Mouse (Mus musculus): ENCODE measurements around the gene Inppl1. TPM values are rescaled to one million over a fixed set of nuclear protein-coding genes. Genes with fewer than 3 reads are reported as not detected.

The Inppl1 gene
- polyA plus RNA-seq (2014; fragmentation: Illumina TruSeq; extraction: RNeasy Lipid Tissue Mini Kit (QIAGEN cat#74804); ENCODE audit: low read depth, low replicate concordance) = 37.8 TPM

DNA sequence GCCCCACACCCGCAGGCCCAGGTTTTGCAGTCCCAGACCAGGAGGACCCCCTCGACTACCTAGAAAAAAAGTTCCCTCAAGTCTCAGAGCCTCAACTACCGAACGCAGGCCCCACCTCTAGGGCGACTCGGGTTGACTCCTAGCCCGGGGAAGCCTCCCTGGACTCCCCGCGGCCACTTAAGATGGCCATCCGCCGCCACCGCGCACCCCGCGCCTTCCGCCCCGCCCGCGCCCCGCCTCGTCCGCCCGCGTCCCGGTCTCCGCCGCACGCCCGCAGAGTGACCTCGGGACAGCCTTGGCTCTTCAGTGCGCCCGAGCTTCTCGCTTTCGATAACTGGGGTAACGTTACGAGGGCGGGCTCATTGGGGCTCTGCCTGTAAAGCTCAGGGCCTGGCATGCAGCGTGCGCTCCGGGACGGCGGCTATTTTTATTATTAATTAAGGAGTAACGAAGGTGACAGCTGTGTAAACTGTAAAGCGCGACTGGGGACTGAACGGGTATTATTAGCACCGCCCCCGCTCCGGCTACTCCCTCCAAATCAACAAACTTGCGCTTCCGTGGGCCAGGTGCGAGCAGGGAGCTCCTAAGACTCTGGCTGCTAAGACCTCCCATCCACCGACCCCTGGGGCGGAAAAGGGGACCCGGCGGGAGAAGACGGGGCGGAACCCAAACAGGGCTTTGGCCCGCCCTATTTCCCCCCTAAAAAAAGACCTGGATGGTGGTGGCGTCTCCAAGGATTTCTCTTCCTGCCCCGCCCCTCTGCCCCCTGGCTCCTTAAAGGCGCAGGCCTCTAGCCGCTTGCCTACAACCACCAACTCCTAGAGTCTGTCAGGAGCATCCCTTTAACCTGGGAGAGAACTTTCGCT lies at the start of gene Inppl1:
TSS of gene Inppl1 (minus strand) at position 624 of the 866 bp plus-strand sequence.

DNA sequence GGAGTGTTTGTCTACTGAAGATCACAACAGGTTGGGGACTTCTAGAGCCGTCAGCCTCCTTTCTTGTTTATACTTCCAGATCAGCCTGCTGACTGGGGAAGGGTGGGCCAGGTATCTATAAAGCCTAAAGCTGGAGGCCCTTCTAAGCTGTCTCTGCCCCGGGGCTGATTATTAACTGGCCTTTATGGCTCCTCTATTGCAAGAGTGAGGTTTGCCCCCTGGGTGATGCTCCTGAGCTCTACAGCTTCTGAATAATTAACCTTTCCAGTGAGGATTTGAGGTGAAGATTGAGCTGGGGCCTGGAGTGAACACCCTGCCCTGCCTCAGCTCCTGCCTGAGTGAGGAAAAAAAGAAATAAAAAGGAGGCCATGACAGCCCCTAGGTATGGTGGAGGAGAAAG lies 32.6 kb upstream of the Inppl1 start, which contains the start of gene Folr1:
TSS of gene Folr1 (minus strand) at position 160 of the 400 bp plus-strand sequence.

DNA sequence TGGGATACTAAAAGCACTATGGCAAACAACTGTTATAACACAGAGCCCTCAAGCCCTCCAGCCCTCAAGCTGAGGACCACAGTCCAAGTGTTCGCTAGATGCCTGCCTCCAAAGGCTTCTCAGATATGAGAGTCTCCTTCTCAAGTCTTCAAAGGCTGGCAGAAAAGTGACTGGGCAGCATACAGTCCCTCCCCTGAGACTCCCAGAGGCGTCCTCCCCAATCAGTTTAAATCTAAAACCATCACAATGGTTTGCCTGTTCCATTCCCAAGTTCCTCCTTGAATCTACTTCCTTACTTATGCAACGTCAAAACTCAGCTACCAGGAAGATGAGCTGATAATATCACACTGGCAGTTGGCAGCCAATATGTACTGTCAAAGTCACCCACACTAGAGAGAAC lies 25.4 kb upstream of the Inppl1 start, which contains the start of gene Anapc15:
TSS of gene Anapc15 (plus strand) at position 301 of the 400 bp plus-strand sequence.

DNA sequence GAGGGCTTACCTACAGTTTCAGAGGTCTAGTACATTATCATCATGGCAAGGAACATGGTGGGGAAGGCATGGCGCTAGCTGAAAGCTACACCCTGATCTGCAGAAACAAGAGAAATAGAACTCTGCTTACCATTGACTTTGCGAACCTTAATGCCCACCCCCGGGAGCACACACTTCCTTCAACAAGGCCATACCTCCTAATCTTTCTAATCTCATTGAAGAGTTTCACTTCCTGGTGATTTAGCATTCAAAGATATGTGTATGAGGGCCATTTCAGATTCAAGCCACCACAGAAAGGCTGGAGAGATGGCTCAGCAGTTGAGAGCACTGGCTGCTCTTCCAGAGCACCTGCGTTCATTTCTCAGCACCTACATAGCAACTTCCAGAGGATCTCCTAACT lies 19.1 kb upstream of the Inppl1 start, which contains the start of gene Folr2:
TSS of gene Folr2 (minus strand) at position 101 of the 400 bp plus-strand sequence.

DNA sequence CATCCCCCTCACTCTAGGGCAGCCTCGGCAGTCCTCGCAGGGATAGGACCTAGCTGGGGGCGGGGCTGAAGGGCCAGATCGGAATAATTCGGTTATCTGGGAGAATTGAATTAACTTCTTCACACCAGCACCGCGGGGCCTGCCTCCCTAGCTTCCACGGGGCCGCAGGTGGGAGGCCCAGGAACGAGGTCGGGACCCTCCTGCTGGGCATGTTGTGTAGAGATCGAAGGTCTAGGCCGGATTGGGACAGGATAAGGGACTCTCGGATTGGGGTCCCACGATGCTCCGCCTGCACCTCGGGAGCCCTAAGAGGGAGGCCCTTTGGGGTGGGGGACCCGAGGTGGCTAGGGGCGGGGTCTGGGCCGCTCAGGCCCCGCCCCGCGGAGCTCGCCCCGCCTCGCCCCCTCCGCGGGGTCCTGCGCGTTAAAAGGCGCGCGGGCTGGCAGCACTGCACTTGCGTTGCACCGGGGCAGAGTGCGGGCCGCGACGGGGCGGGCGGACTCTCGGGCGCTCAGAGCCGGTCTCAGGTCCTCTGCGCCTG lies 20.1 kb downstream of the Inppl1 start, which contains the start of gene Phox2a:
TSS of gene Phox2a (plus strand) at position 453 of the 541 bp plus-strand sequence.

Other genes starting within 250 kb of the Inppl1 start
- 4.3 TPM for gene Clpb, start 174.6 kb downstream of the Inppl1 start, polyA plus RNA-seq (2014; fragmentation: Illumina TruSeq; extraction: RNeasy Lipid Tissue Mini Kit (QIAGEN cat#74804); ENCODE audit: low read depth, low replicate concordance)
- not detected for gene Phox2a, start 19.9 kb downstream of the Inppl1 start, polyA plus RNA-seq (2014; fragmentation: Illumina TruSeq; extraction: RNeasy Lipid Tissue Mini Kit (QIAGEN cat#74804); ENCODE audit: low read depth, low replicate concordance)
- 1.2 TPM for gene Folr2, start 19.0 kb upstream of the Inppl1 start, polyA plus RNA-seq (2014; fragmentation: Illumina TruSeq; extraction: RNeasy Lipid Tissue Mini Kit (QIAGEN cat#74804); ENCODE audit: low read depth, low replicate concordance)
- 10.9 TPM for gene Anapc15, start 25.5 kb upstream of the Inppl1 start, polyA plus RNA-seq (2014; fragmentation: Illumina TruSeq; extraction: RNeasy Lipid Tissue Mini Kit (QIAGEN cat#74804); ENCODE audit: low read depth, low replicate concordance)
- gene Folr1, start 32.6 kb upstream of the Inppl1 start, polyA plus RNA-seq (2014; fragmentation: Illumina TruSeq; extraction: RNeasy Lipid Tissue Mini Kit (QIAGEN cat#74804); ENCODE audit: low read depth, low replicate concordance) = not detected
- gene Lamtor1, start 67.7 kb upstream of the Inppl1 start, polyA plus RNA-seq (2014; fragmentation: Illumina TruSeq; extraction: RNeasy Lipid Tissue Mini Kit (QIAGEN cat#74804); ENCODE audit: low read depth, low replicate concordance) = 11.3 TPM
- gene Tomt, start 68.1 kb upstream of the Inppl1 start, polyA plus RNA-seq (2014; fragmentation: Illumina TruSeq; extraction: RNeasy Lipid Tissue Mini Kit (QIAGEN cat#74804); ENCODE audit: low read depth, low replicate concordance) = not detected
- gene Lrrc51, start 95.7 kb upstream of the Inppl1 start, polyA plus RNA-seq (2014; fragmentation: Illumina TruSeq; extraction: RNeasy Lipid Tissue Mini Kit (QIAGEN cat#74804); ENCODE audit: low read depth, low replicate concordance) = 5.4 TPM
- 86.8 TPM for gene Numa1, start 95.9 kb upstream of the Inppl1 start, polyA plus RNA-seq (2014; fragmentation: Illumina TruSeq; extraction: RNeasy Lipid Tissue Mini Kit (QIAGEN cat#74804); ENCODE audit: low read depth, low replicate concordance)
- 8.7 TPM for gene Il18bp, start 180.5 kb upstream of the Inppl1 start, polyA plus RNA-seq (2014; fragmentation: Illumina TruSeq; extraction: RNeasy Lipid Tissue Mini Kit (QIAGEN cat#74804); ENCODE audit: low read depth, low replicate concordance)
- 18.5 TPM for gene Rnf121, start 227.2 kb upstream of the Inppl1 start, polyA plus RNA-seq (2014; fragmentation: Illumina TruSeq; extraction: RNeasy Lipid Tissue Mini Kit (QIAGEN cat#74804); ENCODE audit: low read depth, low replicate concordance)
- gene Xndc1, start 227.3 kb upstream of the Inppl1 start, polyA plus RNA-seq (2014; fragmentation: Illumina TruSeq; extraction: RNeasy Lipid Tissue Mini Kit (QIAGEN cat#74804); ENCODE audit: low read depth, low replicate concordance) = 17.0 TPM
- 0.25 TPM for gene Xntrpc, start 227.5 kb upstream of the Inppl1 start, polyA plus RNA-seq (2014; fragmentation: Illumina TruSeq; extraction: RNeasy Lipid Tissue Mini Kit (QIAGEN cat#74804); ENCODE audit: low read depth, low replicate concordance)
- not detected for gene Trpc2, start 244.9 kb upstream of the Inppl1 start, polyA plus RNA-seq (2014; fragmentation: Illumina TruSeq; extraction: RNeasy Lipid Tissue Mini Kit (QIAGEN cat#74804); ENCODE audit: low read depth, low replicate concordance)

Measured in sigmoid colon, adult 10 weeks (tissue).